Mouse (Mus musculus) neutrophil, adult 5-6 weeks (primary cell): ENCODE data around the gene Olfr1510. TPM values are rescaled to one million over a fixed set of nuclear protein-coding genes. Genes with fewer than 3 reads are reported as not detected.
A peak's percentile ranks its signal among the peaks of the same experiment; 100 is the strongest.
"Not testable (repeated sequence)": the region's sequence is repeated elsewhere in the genome, so short reads cannot be mapped to it uniquely, and the experiment has no call there.

ENCODE experiments used
- ATAC-seq: fragments of 151-379, 151-347 bp; 2 replicates; pipeline ENCODE4 v1.8.0; 2017; ENCODE audit warnings: mild to moderate bottlenecking, moderate TSS enrichment; ENCODE audit not compliant: insufficient number of reproducible peaks, poor library complexity, low FRiP score, severe bottlenecking; ENCODE audit errors: extremely low read depth
- total RNA-seq: library from RNA; stranded (forward); fragments of 200-1000 nt; gene quantifications from 2 replicates; pipeline ENCODE4 v1.2.3, GENCODE M21; 2017

The Olfr1510 gene
- total RNA-seq: not detected in 2 replicates

- no peak for ATAC-seq
These were observed at the start of gene Olfr1510 for GRCm38 (mm10) chr14:52414273-52414672. Gene Olfr1510, minus strand, starts transcription at chr14:52414373.

- ATAC-seq: no peak
These were observed 47.8 kb upstream of the Olfr1510 start for GRCm38 (mm10) chr14:52461928-52462327.

- ATAC-seq: peak; percentile 70; the same call in 1 of the 2 replicates
These were observed 37.0 kb upstream of the Olfr1510 start for GRCm38 (mm10) chr14:52451138-52451537.

- no peak for ATAC-seq
These were observed 28.5 kb upstream of the Olfr1510 start, which contains the start of gene Olfr1509 for GRCm38 (mm10) chr14:52442690-52443089. Gene Olfr1509, plus strand, starts transcription at chr14:52442990.

- ATAC-seq: no peak
These were observed 13.5 kb upstream of the Olfr1510 start for GRCm38 (mm10) chr14:52427686-52428085.

GRCm38 (mm10) chr14:52410142-52410919, 3.8 kb downstream of the Olfr1510 start:
- ATAC-seq: not testable (repeated sequence)

GRCm38 (mm10) chr14:52397279-52397678, 16.9 kb downstream of the Olfr1510 start, which contains the start of gene Olfr1511:
Gene Olfr1511, minus strand, starts transcription at chr14:52397379.
- no peak for ATAC-seq

GRCm38 (mm10) chr14:52390084-52390848, 23.9 kb downstream of the Olfr1510 start:
- ATAC-seq: not testable (repeated sequence)

- ATAC-seq: no peak
These were observed 35.1 kb downstream of the Olfr1510 start, which contains the start of gene Olfr1512 for GRCm38 (mm10) chr14:52379068-52379467. Gene Olfr1512, minus strand, starts transcription at chr14:52379168.

- no peak for ATAC-seq
These were observed 45.4 kb downstream of the Olfr1510 start for GRCm38 (mm10) chr14:52368741-52369140.

Other genes starting within 250 kb of the Olfr1510 start
- 97.9 and 102 TPM in 2 replicates for gene Supt16, start 217.0 kb downstream of the Olfr1510 start, total RNA-seq
- gene Chd8, start 156.6 kb downstream of the Olfr1510 start, total RNA-seq: 155 and 214 TPM in 2 replicates
- 55.7 and 61.0 TPM in 2 replicates for gene Tox4, start 135.2 kb downstream of the Olfr1510 start, total RNA-seq
- 12.2 and 16.8 TPM in 2 replicates for gene Rab2b, start 134.8 kb downstream of the Olfr1510 start, total RNA-seq
- 88.0 and 97.4 TPM in 2 replicates for gene Mettl3, start 109.2 kb downstream of the Olfr1510 start, total RNA-seq
- 0.35 TPM in 1 of 2 replicates, not detected in the other for gene Sall2, start 85.6 kb downstream of the Olfr1510 start, total RNA-seq
- not detected in 2 replicates for gene Olfr1513, start 58.0 kb downstream of the Olfr1510 start, total RNA-seq
- gene Olfr1512, start 35.2 kb downstream of the Olfr1510 start, total RNA-seq: not detected in 2 replicates
- gene Olfr1511, start 17.0 kb downstream of the Olfr1510 start, total RNA-seq: not detected in 2 replicates
- not detected in 2 replicates for gene Olfr1509, start 28.6 kb upstream of the Olfr1510 start, total RNA-seq
- 0.12 TPM in 1 of 2 replicates, not detected in the other for gene Olfr1508, start 53.1 kb upstream of the Olfr1510 start, total RNA-seq
- gene Olfr1507, start 81.4 kb upstream of the Olfr1510 start, total RNA-seq: not detected in 2 replicates